Mouse (Mus musculus): Measurements from ENCODE around the gene Slc27a2. TPM values are rescaled to one million over a fixed set of nuclear protein-coding genes. Genes with fewer than 3 reads are reported as not detected.
"Not testable (repeated sequence)": the region's sequence is repeated elsewhere in the genome, so short reads cannot be mapped to it uniquely, and the experiment has no call there.

The Slc27a2 gene
- polyA plus RNA-seq, 1 experiment from 2014 or later: 6.9 TPM

DNA sequence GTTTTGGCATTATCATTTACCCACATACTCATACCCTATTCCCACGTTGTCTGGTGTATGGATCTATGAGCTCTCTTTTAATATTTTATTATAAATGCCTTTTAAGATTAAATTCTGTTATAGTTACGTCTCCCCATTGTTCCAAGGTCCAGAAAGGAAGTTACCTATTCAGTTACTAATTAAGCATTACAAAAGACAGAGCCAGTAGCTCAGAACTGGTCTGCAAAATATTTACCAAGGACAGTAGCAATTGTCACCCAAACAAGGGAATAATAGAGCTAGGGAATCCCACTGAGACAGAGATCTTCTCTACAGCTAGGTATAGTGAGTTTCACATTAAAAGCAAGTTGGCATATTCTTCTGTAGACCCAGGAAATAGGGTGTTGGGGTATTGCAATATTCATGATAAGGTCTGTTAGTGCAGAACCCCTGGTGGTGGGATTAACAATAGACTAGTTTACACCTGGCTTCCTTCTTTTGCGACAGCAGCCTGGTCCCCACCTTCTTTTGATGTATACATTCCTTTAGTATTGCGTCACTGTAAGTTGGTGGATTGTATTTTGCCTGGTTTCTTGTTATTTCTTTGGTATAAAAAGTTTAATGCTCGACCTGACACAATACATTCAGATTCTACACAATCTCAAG, 29.0 kb upstream of the Slc27a2 start:
- H3K27ac ChIP-seq (ENCODE audit: low read length); H3K4me1 ChIP-seq (replicated peaks; ENCODE audit: control insufficient read depth, insufficient read depth, low read length); H3K4me2 ChIP-seq (ENCODE audit: low read length); H3K9me3 ChIP-seq (ENCODE audit: control insufficient read depth, low read length); H3K36me3 ChIP-seq (ENCODE audit: control insufficient read depth, insufficient read depth); ATAC-seq; H3K9ac ChIP-seq (replicated peaks; ENCODE audit: low read depth, low read length); H3K4me3 ChIP-seq (replicated peaks; ENCODE audit: low read length); H3K27me3 ChIP-seq (replicated peaks; ENCODE audit: control insufficient read depth, insufficient read depth, low read length): not testable (repeated sequence)
- 56% methylated on average over 5 of the region's 5 CpGs for WGBS

DNA sequence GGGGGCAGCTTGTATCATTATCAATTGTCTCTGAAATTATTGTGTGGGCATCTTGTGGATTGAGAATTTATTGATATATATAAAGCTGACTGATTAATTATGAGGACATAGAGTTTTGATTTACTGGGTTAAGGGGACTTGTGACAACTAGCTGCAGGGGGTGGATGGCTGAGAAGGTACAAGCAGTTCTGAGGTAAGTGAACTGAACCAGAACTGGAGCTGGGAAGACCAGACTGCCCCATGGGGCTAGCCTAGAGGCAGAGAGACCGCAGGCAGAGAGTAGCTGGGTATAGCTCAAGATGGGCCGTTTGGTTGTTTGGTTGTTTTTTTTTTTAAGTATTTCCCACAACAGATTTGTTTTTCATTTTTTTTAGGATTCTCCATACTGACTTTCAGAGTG, 27.9 kb upstream of the Slc27a2 start:
- no peak for ATAC-seq
- Histone ChIP-seq H3K27ac (ENCODE audit: low read length) (no peak overlapping the region), H3K4me1 (replicated peaks; ENCODE audit: control insufficient read depth, insufficient read depth, low read length) (no peaks in the 10 kb centered on the region), H3K4me2 (ENCODE audit: low read length) (no peak overlapping the region), H3K9me3 (ENCODE audit: control insufficient read depth, low read length) (no peaks in the 10 kb centered on the region), H3K36me3 (ENCODE audit: control insufficient read depth, insufficient read depth) (no peaks in the 10 kb centered on the region), H3K4me3 (replicated peaks; ENCODE audit: low read length) (no peak overlapping the region), H3K9ac (replicated peaks; ENCODE audit: low read depth, low read length) (no peak overlapping the region), H3K27me3 (replicated peaks; ENCODE audit: control insufficient read depth, insufficient read depth, low read length) (no peaks in the 10 kb centered on the region)
- WGBS: 91% methylated on average over 2 of the region's 2 CpGs

DNA sequence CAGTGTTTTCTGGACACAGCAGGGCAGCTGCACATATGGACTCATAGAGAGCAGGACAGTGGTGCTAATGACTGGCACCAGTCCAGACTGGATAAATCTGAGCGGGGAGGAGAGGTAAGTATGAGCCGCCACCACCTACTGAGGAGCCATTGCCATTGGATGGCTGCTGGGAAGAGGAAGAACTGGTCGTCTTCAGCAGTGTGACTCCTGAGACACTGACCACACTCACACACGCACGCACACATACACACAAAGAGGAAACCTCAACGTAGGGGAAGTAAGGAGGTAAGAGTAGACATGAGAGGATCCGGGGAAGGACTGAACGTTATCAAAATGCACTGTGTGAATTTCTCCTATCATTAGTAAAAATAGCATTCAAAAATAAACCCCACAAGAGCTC, 24.7 kb upstream of the Slc27a2 start:
- H3K36me3 ChIP-seq (ENCODE audit: control insufficient read depth, insufficient read depth): no peaks in the 10 kb centered on the region
- no peak overlapping the region for H3K27ac ChIP-seq (ENCODE audit: low read length)
- H3K4me3 ChIP-seq (replicated peaks; ENCODE audit: low read length): no peak overlapping the region
- no peak overlapping the region for H3K9ac ChIP-seq (replicated peaks; ENCODE audit: low read depth, low read length)
- no peaks in the 10 kb centered on the region for H3K9me3 ChIP-seq (ENCODE audit: control insufficient read depth, low read length)
- H3K4me2 ChIP-seq (ENCODE audit: low read length): no peak overlapping the region
- 91% methylated on average over 8 of the region's 8 CpGs for WGBS
- no peaks in the 10 kb centered on the region for H3K27me3 ChIP-seq (replicated peaks; ENCODE audit: control insufficient read depth, insufficient read depth, low read length)
- no peaks in the 10 kb centered on the region for H3K4me1 ChIP-seq (replicated peaks; ENCODE audit: control insufficient read depth, insufficient read depth, low read length)
- ATAC-seq: no peak

DNA sequence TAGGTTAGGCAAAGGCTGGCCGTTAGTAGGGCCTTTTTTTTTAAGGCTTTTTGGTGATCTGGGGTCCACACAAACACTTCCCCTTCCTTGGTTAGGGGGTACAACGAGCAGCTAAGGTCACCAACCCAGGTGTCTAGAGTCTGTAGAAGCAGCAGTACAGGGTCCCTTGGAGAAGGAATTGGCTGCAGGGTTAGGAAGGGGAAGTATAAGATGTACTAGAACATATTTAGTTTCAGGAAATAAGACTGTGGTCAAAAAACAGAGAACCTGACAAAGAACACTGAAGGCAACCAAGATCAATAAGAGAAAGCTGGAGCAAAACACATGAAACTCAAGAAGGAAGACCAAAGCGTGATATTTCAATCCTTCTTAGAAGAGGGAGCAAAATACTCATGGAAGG, 21.6 kb upstream of the Slc27a2 start:
- Histone ChIP-seq H3K9me3 (ENCODE audit: control insufficient read depth, low read length) (no peaks in the 10 kb centered on the region), H3K9ac (replicated peaks; ENCODE audit: low read depth, low read length) (no peak overlapping the region), H3K27ac (ENCODE audit: low read length) (no peak overlapping the region), H3K36me3 (ENCODE audit: control insufficient read depth, insufficient read depth) (no peaks in the 10 kb centered on the region), H3K4me1 (replicated peaks; ENCODE audit: control insufficient read depth, insufficient read depth, low read length) (no peaks in the 10 kb centered on the region), H3K4me2 (ENCODE audit: low read length) (no peak overlapping the region), H3K27me3 (replicated peaks; ENCODE audit: control insufficient read depth, insufficient read depth, low read length) (no peaks in the 10 kb centered on the region), H3K4me3 (replicated peaks; ENCODE audit: low read length) (no peak overlapping the region)
- no peak for ATAC-seq
- 77% methylated on average over 3 of the region's 3 CpGs for WGBS

DNA sequence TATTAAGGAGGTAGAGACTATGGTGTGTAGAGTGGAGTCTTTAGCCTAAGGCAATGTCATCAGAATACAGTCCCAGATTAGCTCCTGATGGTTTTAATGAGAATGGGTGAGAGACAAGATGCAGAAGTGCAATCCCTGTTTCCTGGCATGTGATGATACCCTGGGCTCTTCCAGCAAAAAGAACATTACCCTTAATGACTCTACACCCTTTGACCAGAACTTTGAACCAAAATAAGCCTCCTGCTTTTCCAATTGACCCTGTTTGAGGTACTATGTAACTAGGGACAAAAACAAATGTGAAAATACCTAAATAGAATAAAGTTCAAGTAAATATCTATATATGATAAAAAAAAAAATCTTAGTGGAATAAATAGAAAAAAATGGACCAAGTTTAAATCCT, 14.6 kb upstream of the Slc27a2 start:
- no peaks in the 10 kb centered on the region for H3K4me1 ChIP-seq (replicated peaks; ENCODE audit: control insufficient read depth, insufficient read depth, low read length)
- H3K27me3 ChIP-seq (replicated peaks; ENCODE audit: control insufficient read depth, insufficient read depth, low read length): no peaks in the 10 kb centered on the region
- H3K36me3 ChIP-seq (ENCODE audit: control insufficient read depth, insufficient read depth): no peaks in the 10 kb centered on the region
- H3K9ac ChIP-seq (replicated peaks; ENCODE audit: low read depth, low read length): no peak overlapping the region
- no peak for ATAC-seq
- no peaks in the 10 kb centered on the region for H3K9me3 ChIP-seq (ENCODE audit: control insufficient read depth, low read length)
- no peak overlapping the region for H3K4me2 ChIP-seq (ENCODE audit: low read length)
- no peak overlapping the region for H3K4me3 ChIP-seq (replicated peaks; ENCODE audit: low read length)
- no peak overlapping the region for H3K27ac ChIP-seq (ENCODE audit: low read length)

DNA sequence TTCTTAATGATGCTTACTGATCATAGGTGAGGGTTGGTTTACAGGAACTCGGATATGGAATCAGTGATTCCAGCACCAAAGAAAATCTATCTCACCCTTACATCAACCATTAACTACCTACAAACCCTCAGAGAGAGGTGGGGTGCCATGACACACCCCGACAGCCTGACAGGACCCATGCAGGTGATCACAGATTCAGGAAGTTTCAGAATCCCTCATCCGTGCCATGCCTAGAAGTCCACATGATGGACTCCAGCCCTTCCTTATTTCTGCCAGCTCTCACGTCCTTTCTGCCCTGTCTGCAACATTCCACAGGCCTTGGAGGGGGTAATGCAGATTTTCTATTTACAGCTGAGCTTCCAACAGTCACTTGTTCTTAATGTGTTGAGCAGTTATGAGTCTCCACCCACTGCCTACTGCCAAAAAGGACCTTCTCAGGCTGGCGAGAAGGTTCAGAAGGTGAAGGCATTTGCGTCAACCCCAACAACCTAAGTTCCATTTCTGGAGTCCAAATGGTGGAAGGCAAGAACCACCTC, 11.7 kb upstream of the Slc27a2 start:
- no peaks in the 10 kb centered on the region for H3K36me3 ChIP-seq (ENCODE audit: control insufficient read depth, insufficient read depth)
- no peak overlapping the region for H3K27ac ChIP-seq (ENCODE audit: low read length)
- no peaks in the 10 kb centered on the region for H3K27me3 ChIP-seq (replicated peaks; ENCODE audit: control insufficient read depth, insufficient read depth, low read length)
- no peak overlapping the region for H3K4me3 ChIP-seq (replicated peaks; ENCODE audit: low read length)
- no peak overlapping the region for H3K9ac ChIP-seq (replicated peaks; ENCODE audit: low read depth, low read length)
- H3K4me2 ChIP-seq (ENCODE audit: low read length): no peak overlapping the region
- H3K4me1 ChIP-seq (replicated peaks; ENCODE audit: control insufficient read depth, insufficient read depth, low read length): no peaks in the 10 kb centered on the region
- no peaks in the 10 kb centered on the region for H3K9me3 ChIP-seq (ENCODE audit: control insufficient read depth, low read length)
- ATAC-seq: no peak
- WGBS: 89% methylated on average over 6 of the region's 6 CpGs

DNA sequence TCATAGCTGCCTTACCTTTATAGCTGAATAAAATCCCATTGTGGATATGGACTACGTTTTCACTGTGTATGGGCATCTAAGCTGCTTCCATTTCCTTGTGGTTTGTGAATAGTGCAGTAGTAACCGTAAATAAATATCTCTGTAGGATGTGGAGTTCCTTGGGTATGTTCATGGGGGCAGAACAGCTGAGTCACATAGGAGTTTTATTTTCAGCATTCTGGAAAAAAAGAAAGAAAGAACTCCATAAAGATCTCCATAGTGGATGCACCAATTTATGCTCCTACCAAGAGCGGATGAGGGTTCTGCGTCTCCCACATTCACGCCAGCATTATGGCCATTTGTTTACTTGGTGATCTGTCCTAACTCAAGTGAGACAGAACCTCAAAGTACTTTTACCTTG, 10.0 kb upstream of the Slc27a2 start:
- Histone ChIP-seq H3K4me2 (ENCODE audit: low read length) (no peak overlapping the region), H3K27ac (ENCODE audit: low read length) (no peak overlapping the region)
- 92% methylated on average over 5 of the region's 5 CpGs for WGBS

DNA sequence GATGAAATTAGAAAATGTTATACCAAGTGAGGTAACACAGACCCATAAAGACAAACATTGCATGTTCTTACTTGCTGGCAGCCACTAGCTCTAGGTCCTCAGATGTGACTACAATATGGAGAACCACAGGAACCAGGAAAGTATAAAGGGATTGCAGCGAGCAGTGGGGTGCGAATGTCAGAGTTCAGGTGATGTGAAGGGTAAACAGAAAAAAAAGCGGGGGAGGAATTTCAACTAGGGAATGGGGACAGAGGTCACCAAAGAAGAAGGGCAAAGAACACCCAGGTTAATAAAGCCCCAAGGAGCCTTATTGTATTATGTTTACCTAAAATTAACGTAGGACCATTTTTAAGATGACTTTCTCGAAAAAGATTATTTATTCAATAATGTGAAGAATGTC, 6.9 kb upstream of the Slc27a2 start:
- Histone ChIP-seq H3K27ac (ENCODE audit: low read length) (no peak overlapping the region), H3K9me3 (ENCODE audit: control insufficient read depth, low read length) (no peaks in the 10 kb centered on the region), H3K4me2 (ENCODE audit: low read length) (no peak overlapping the region), H3K4me3 (replicated peaks; ENCODE audit: low read length) (no peak overlapping the region), H3K9ac (replicated peaks; ENCODE audit: low read depth, low read length) (no peak overlapping the region), H3K4me1 (replicated peaks; ENCODE audit: control insufficient read depth, insufficient read depth, low read length) (no peaks in the 10 kb centered on the region), H3K36me3 (ENCODE audit: control insufficient read depth, insufficient read depth) (no peaks in the 10 kb centered on the region), H3K27me3 (replicated peaks; ENCODE audit: control insufficient read depth, insufficient read depth, low read length) (no peaks in the 10 kb centered on the region)
- WGBS: 81% methylated on average over 5 of the region's 5 CpGs
- no peak for ATAC-seq

More for the DNA sequence above, 10.0 kb upstream of the Slc27a2 start:
- no peak overlapping the region for H3K9ac ChIP-seq (replicated peaks; ENCODE audit: low read depth, low read length)
- H3K36me3 ChIP-seq (ENCODE audit: control insufficient read depth, insufficient read depth): no peaks in the 10 kb centered on the region
- no peaks in the 10 kb centered on the region for H3K27me3 ChIP-seq (replicated peaks; ENCODE audit: control insufficient read depth, insufficient read depth, low read length)
- ATAC-seq: no peak
- no peak overlapping the region for H3K4me3 ChIP-seq (replicated peaks; ENCODE audit: low read length)
- no peaks in the 10 kb centered on the region for H3K9me3 ChIP-seq (ENCODE audit: control insufficient read depth, low read length)
- no peaks in the 10 kb centered on the region for H3K4me1 ChIP-seq (replicated peaks; ENCODE audit: control insufficient read depth, insufficient read depth, low read length)

DNA sequence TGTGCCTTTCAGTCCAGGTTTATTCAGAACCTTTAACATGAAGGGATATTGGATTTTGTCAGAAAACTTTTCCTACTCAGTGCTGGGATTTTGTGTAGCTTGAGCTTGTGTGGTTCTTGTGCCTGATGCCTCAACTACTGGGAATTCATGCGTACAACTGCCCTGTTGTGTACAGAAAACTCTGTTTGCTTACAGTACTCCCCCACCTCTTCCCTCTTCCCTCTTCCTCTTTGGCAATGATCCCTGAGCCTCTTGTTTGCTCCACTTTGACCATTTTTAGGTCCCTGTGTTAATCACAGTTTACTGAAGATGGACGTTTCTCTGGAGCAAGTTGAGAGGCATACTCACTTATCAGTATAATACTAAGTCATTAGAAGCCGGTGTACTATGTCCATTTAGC, 5.8 kb upstream of the Slc27a2 start:
- no peak for ATAC-seq
- 87% methylated on average over 3 of the region's 3 CpGs for WGBS
- no peak overlapping the region for H3K9ac ChIP-seq (replicated peaks; ENCODE audit: low read depth, low read length)
- H3K4me2 ChIP-seq (ENCODE audit: low read length): no peak overlapping the region
- no peaks in the 10 kb centered on the region for H3K4me1 ChIP-seq (replicated peaks; ENCODE audit: control insufficient read depth, insufficient read depth, low read length)
- no peaks in the 10 kb centered on the region for H3K36me3 ChIP-seq (ENCODE audit: control insufficient read depth, insufficient read depth)
- H3K27me3 ChIP-seq (replicated peaks; ENCODE audit: control insufficient read depth, insufficient read depth, low read length): peaks cover 7% of the 10 kb centered on the region
- H3K27ac ChIP-seq (ENCODE audit: low read length): no peak overlapping the region
- H3K4me3 ChIP-seq (replicated peaks; ENCODE audit: low read length): no peak overlapping the region
- H3K9me3 ChIP-seq (ENCODE audit: control insufficient read depth, low read length): no peaks in the 10 kb centered on the region

DNA sequence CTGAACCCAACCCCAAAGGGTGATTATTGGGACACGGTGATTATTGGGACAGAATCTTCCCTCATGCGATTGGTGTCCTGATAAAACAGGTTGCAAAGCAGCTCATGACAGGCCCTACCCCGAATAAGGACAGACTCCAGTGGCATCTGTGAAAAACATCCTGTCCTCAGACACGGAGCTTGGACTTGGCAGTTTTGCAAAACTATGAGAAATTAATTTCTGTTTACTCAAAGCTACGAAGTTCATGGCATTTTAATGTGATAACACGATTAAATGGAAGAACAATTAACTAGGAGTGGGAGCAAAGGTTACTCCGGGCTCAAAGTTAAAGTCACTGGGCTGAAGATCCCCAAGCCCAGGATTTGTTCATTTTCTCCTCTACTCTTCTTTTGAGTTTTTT, 2.5 kb upstream of the Slc27a2 start:
- Histone ChIP-seq H3K27me3 (replicated peaks; ENCODE audit: control insufficient read depth, insufficient read depth, low read length) (peaks cover 27% of the 10 kb centered on the region), H3K27ac (ENCODE audit: low read length) (no peak overlapping the region), H3K9me3 (ENCODE audit: control insufficient read depth, low read length) (no peaks in the 10 kb centered on the region), H3K36me3 (ENCODE audit: control insufficient read depth, insufficient read depth) (no peaks in the 10 kb centered on the region), H3K4me3 (replicated peaks; ENCODE audit: low read length) (no peak overlapping the region), H3K4me2 (ENCODE audit: low read length) (no peak overlapping the region), H3K9ac (replicated peaks; ENCODE audit: low read depth, low read length) (no peak overlapping the region), H3K4me1 (replicated peaks; ENCODE audit: control insufficient read depth, insufficient read depth, low read length) (peaks cover 13% of the 10 kb centered on the region)
- no peak for ATAC-seq
- 86% methylated on average over 7 of the region's 7 CpGs for WGBS
